ENCODE assay signal across 29 mouse cellular contexts in genomic region chr15:17987763-17988162, GRCm38 (mm10).
DNase-seq lines count a peak whose midpoint lies in the region; ATAC-seq and TF ChIP-seq lines count a peak whose summit lies in the region.
"Had no signal": no experiment of that assay in that cellular context is flagged by ENCODE, and none has a peak within 500 bp of the region (broad histone marks: within the 10 kb centered on the region; RNA-seq: fewer than 3 reads in every experiment).

No protein-coding gene starts in this region.

- peak; percentile 17 for DNase-seq in forebrain, embryonic 14.5 days (ENCODE audit: low spot score)
- peak; percentile 61 for DNase-seq in midbrain, embryonic 14.5 days
- no peak for DNase-seq in midbrain, embryonic 10.5 days (ENCODE audit: low spot score)
- peak; percentile 66 for DNase-seq in brain, embryonic 14.5 days (ENCODE audit: low read depth)
- no peak for DNase-seq in heart, adult 9 months (ENCODE audit: low spot score in 2 of 2)
- DNase-seq: adrenal gland, postnatal 10 days; adrenal gland, postnatal 36 days; B cell, adult 2 months; cerebellum, adult 11-12 months; cerebellum, adult 8-10 months; cerebellum, postnatal 10 days; cerebellum, postnatal 36 days; embryo, embryonic 11 days; forebrain, postnatal 0 days; gastrocnemius, adult 2 months; gastrocnemius, postnatal 14 days; heart, adult 11 months; heart, postnatal 10 days; heart, postnatal 36 days had no signal

- no peak overlapping the region for H3K9ac ChIP-seq in forebrain, embryonic 14.5 days (ENCODE audit: low read length)
- no peak overlapping the region for H3K9ac ChIP-seq in forebrain, embryonic 16.5 days (replicated peaks; ENCODE audit: low read depth, low read length)
- H3K9ac ChIP-seq in midbrain, embryonic 14.5 days (replicated peaks; ENCODE audit: low read length), result no peak overlapping the region
- H3K9ac ChIP-seq: embryonic facial prominence, embryonic 15.5 days; forebrain, postnatal 0 days; heart, embryonic 12.5 days; heart, embryonic 15.5 days; hindbrain, embryonic 14.5 days had no signal

- 61% methylated on average over 1 of the region's 1 CpGs for WGBS in forebrain, embryonic 14.5 days
- 49% methylated on average over 1 of the region's 1 CpGs for WGBS in forebrain, embryonic 16.5 days
- WGBS in midbrain, embryonic 14.5 days, result 47% methylated on average over 1 of the region's 1 CpGs
- WGBS in midbrain, embryonic 10.5 days, result 71% methylated on average over 1 of the region's 1 CpGs

- H3K4me1 ChIP-seq in forebrain, embryonic 14.5 days (ENCODE audit: control insufficient read depth, insufficient read depth, low read length), result no peaks in the 10 kb centered on the region
- no peaks in the 10 kb centered on the region for H3K4me1 ChIP-seq in forebrain, embryonic 16.5 days (replicated peaks; ENCODE audit: control insufficient read depth, insufficient read depth, low read length)
- H3K4me1 ChIP-seq in midbrain, embryonic 14.5 days (ENCODE audit: control insufficient read depth, insufficient read depth, low read length), result no peaks in the 10 kb centered on the region
- no peaks in the 10 kb centered on the region for H3K4me1 ChIP-seq in midbrain, embryonic 10.5 days
- H3K4me1 ChIP-seq: embryonic facial prominence, embryonic 15.5 days; heart, embryonic 12.5 days; heart, embryonic 15.5 days; hindbrain, embryonic 10.5 days had no signal

- ATAC-seq in forebrain, embryonic 14.5 days, result no peak
- no peak for ATAC-seq in forebrain, embryonic 16.5 days
- no peak for ATAC-seq in midbrain, embryonic 14.5 days (ENCODE audit: low FRiP score, low TSS enrichment)
- ATAC-seq: forebrain, postnatal 0 days; intestine, postnatal 0 days; Patski had no signal

- H3K4me3 ChIP-seq in forebrain, embryonic 14.5 days (ENCODE audit: low read depth, low read length), result no peak overlapping the region
- no peak overlapping the region for H3K4me3 ChIP-seq in forebrain, embryonic 16.5 days (replicated peaks; ENCODE audit: low read length)
- no peak overlapping the region for H3K4me3 ChIP-seq in midbrain, embryonic 14.5 days (replicated peaks; ENCODE audit: low read depth, low read length)
- H3K4me3 ChIP-seq in midbrain, embryonic 10.5 days, result no peak overlapping the region
- H3K4me3 ChIP-seq: embryonic facial prominence, embryonic 15.5 days; gastrocnemius, adult 2 months; heart, embryonic 12.5 days; heart, embryonic 15.5 days; hindbrain, embryonic 10.5 days had no signal

- TF ChIP-seq CTCF in brain, embryonic 14.5 days (IDR thresholded peaks at IDR 0.05; ENCODE audit: borderline replicate concordance, extremely low read depth, insufficient read depth, insufficient read length), result no peak

- no peak overlapping the region for H3K27ac ChIP-seq in forebrain, embryonic 14.5 days (ENCODE audit: low read depth, low read length)
- no peak overlapping the region for H3K27ac ChIP-seq in forebrain, embryonic 16.5 days (ENCODE audit: low read length)
- no peak overlapping the region for H3K27ac ChIP-seq in midbrain, embryonic 14.5 days (replicated peaks; ENCODE audit: low read depth, low read length)
- no peak overlapping the region for H3K27ac ChIP-seq in midbrain, embryonic 10.5 days (replicated peaks)
- H3K27ac ChIP-seq: embryonic facial prominence, embryonic 15.5 days; gastrocnemius, adult 2 months; heart, embryonic 15.5 days; hindbrain, embryonic 10.5 days; hindbrain, embryonic 14.5 days had no signal

- no peaks in the 10 kb centered on the region for H3K9me3 ChIP-seq in forebrain, embryonic 14.5 days (replicated peaks; ENCODE audit: control insufficient read depth, low read length)
- no peaks in the 10 kb centered on the region for H3K9me3 ChIP-seq in forebrain, embryonic 16.5 days (ENCODE audit: control insufficient read depth, low read length)
- H3K9me3 ChIP-seq in midbrain, embryonic 14.5 days (ENCODE audit: control insufficient read depth, low read length), result no peaks in the 10 kb centered on the region
- H3K9me3 ChIP-seq in midbrain, embryonic 10.5 days (replicated peaks), result no peaks in the 10 kb centered on the region
- H3K9me3 ChIP-seq: embryonic facial prominence, embryonic 15.5 days; G1E; heart, embryonic 12.5 days; heart, embryonic 15.5 days; hindbrain, embryonic 10.5 days had no signal

- no peak overlapping the region for H3K4me2 ChIP-seq in forebrain, embryonic 14.5 days (ENCODE audit: low read length)
- no peak overlapping the region for H3K4me2 ChIP-seq in forebrain, embryonic 16.5 days (ENCODE audit: low read length)
- H3K4me2 ChIP-seq in midbrain, embryonic 14.5 days (ENCODE audit: low read length), result no peak overlapping the region
- H3K4me2 ChIP-seq: embryonic facial prominence, embryonic 15.5 days; heart, embryonic 12.5 days; heart, embryonic 15.5 days; hindbrain, embryonic 14.5 days had no signal

- no peak for TF ChIP-seq POLR2A in brain, embryonic 14.5 days (IDR thresholded peaks at IDR 0.05; ENCODE audit: borderline replicate concordance, extremely low read depth, insufficient read depth, insufficient read length, poor library complexity, severe bottlenecking)

- H3K36me3 ChIP-seq in forebrain, embryonic 14.5 days (ENCODE audit: control insufficient read depth, insufficient read depth, low read length), result no peaks in the 10 kb centered on the region
- no peaks in the 10 kb centered on the region for H3K36me3 ChIP-seq in forebrain, embryonic 16.5 days (ENCODE audit: control insufficient read depth, insufficient read depth)
- H3K36me3 ChIP-seq in midbrain, embryonic 14.5 days (ENCODE audit: control insufficient read depth, insufficient read depth, low read length), result no peaks in the 10 kb centered on the region
- no peaks in the 10 kb centered on the region for H3K36me3 ChIP-seq in midbrain, embryonic 10.5 days
- H3K36me3 ChIP-seq: embryonic facial prominence, embryonic 15.5 days; G1E; heart, embryonic 12.5 days; heart, embryonic 15.5 days; hindbrain, embryonic 10.5 days had no signal

- H3K27me3 ChIP-seq in forebrain, embryonic 14.5 days (replicated peaks; ENCODE audit: control insufficient read depth, insufficient read depth, low read length), result no peaks in the 10 kb centered on the region
- no peaks in the 10 kb centered on the region for H3K27me3 ChIP-seq in forebrain, embryonic 16.5 days (replicated peaks; ENCODE audit: control insufficient read depth, insufficient read depth, low read length)
- no peaks in the 10 kb centered on the region for H3K27me3 ChIP-seq in midbrain, embryonic 14.5 days (ENCODE audit: control insufficient read depth, insufficient read depth, low read length)
- no peaks in the 10 kb centered on the region for H3K27me3 ChIP-seq in midbrain, embryonic 10.5 days (ENCODE audit: low read depth, poor library complexity, severe bottlenecking)
- H3K27me3 ChIP-seq: CH12.LX; embryonic facial prominence, embryonic 15.5 days; heart, embryonic 12.5 days; heart, embryonic 15.5 days; Patski had no signal

Comparison
In these comparisons a context has a peak if more than half of its experiments do, and no peak if none do; other contexts are left out.
1. DNase-seq: peak in forebrain, embryonic 14.5 days (single experiment), midbrain, embryonic 14.5 days (single experiment) and brain, embryonic 14.5 days (single experiment); none in midbrain, embryonic 10.5 days (single experiment) and heart, adult 9 months (0 of 2).